Mouse (Mus musculus): ENCODE results near the gene Fam71e1.

The Fam71e1 gene

DNA sequence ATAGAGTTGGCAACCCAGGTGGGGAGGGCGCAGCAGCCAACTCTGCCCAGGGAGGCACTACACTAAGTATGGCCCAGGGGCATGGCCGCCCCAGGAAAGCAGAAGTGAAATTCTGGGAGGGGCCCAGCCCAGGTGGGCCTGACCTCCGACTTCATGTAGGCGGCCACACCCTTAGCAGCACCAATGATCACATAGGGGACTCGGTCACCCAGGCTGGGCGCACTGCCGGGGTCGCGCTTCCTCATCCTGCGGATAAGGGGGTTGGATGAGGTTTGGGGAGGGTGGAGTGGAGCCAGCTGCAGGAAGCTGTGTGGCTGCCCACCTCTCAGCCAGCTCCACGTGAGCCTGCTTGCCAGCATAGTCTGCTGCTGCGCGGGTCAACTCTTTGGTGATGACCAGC is 37.9 kb downstream of the Fam71e1 start:
- DNase-seq (ENCODE audit: low read depth, low spot score), result no peak

DNA sequence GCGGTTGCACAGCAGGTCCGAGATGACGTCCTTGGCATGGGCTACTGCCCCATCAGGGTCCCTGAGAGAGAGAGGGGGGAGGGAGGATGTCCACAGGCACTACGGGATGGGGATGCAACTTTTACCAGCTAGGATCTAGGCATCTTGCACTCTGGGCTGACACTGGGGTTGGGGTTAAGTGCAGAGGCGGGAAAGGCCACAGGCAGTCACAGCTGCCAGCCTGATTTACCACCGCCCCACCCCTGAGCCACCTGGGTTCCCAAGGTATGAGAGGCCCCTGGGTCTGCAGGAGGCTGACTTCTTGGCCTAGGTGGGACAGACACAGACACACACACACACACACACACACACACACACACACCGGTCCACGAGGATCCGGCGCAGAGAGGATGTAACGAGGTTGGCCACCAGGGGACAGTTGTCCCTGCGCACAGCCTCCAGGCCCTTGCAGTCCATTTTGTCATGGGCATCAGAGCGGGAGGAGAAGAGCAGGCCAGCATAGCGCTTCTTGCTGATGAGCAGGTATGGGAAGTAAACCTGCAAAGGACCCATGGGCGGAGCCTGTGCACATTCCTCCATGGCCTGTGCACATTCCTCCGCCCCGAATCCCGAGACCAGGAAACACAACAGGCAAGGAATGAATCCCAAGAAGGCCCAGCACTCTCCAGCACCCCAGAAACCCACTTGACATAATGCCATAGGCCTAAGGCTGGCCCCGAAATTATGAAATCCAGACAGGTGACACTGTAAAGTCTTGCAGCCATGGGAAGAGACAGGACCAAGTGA is 38.5 kb downstream of the Fam71e1 start:
- no peak for DNase-seq (ENCODE audit: low read depth, low spot score)

DNA sequence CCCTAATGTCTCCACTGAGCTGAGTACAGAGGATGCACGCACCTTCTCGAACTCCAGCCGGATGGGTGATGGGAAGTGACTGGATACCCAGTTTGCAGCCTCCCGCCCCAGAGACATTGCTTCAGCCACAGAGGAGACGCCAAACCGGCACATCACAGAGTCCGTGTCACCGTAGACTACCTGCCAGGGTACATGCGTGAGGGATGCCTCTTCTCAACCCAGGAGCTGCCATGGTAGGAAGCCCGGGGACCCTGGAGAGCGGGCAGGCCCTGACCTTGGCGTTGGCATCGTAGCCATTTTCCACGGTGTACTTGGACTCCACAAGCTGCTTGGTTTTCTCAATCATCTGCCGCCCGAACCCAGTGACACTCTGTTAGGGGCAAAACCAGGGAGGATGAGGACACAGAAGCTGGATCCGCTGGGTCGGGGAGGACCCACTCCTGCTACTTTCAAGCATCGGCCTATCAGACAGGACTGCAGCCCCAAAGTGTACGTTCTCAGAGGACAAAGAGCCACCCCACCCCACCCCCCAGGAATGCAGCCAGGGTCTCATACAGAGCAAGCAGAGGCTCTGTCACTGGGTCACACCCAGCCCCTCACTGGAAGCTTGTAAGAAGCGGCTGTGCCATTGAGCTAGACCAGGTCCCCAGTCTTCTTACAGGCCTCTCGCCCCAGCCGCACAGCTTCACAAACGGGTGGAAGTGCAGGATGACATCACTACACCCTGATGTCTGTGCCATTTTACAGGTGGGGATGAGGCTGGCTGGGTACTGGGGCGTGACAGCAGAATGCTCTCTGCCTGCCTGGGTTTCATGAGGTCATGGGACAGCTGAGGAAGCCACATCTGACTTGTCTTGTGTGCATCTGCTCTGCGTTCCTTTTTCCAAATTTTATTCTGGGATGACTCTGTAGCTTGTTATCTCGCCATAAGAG is 39.5 kb downstream of the Fam71e1 start:
- DNase-seq (ENCODE audit: low read depth, low spot score), result no peak

DNA sequence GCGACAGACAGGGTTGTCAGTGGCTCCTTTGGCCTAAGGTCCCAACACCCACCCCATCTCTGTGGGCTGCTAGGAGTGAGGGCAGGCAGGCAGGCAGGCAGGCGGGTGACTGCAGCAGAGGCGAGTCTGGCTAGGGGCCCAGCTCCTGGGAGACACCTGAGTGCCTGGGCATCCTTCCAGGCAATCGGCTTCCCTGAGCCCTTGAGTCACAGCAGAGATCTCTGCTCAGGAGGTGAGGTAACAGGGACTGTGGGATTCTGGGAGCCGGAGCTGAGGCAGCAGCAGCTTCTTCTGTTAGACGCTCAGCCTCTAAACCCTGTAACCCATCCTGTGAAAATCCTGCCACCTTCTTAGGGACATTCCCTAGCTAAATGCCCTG is 40.2 kb downstream of the Fam71e1 start:
- peak; percentile 95 for DNase-seq (ENCODE audit: low read depth, low spot score)

DNA sequence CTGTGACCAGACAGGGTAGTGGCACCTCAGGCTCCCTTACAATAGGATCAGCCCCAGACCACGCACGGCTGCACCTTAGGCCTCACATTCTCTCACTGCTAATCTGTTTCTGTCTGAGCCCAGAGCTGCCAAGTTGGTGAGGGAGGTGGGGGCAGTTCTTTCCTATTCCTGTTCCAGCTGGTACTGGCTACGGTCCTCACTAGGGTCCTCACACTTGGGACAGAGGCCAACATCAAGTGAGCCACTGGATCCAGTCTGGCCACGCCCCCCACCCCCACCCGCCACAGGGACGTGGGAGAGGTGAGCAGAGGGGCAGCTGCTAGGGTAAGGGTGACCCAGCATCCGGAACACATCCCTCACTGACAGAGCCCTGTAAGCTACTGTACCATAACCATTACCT is 40.6 kb downstream of the Fam71e1 start:
- no peak for DNase-seq (ENCODE audit: low read depth, low spot score)

DNA sequence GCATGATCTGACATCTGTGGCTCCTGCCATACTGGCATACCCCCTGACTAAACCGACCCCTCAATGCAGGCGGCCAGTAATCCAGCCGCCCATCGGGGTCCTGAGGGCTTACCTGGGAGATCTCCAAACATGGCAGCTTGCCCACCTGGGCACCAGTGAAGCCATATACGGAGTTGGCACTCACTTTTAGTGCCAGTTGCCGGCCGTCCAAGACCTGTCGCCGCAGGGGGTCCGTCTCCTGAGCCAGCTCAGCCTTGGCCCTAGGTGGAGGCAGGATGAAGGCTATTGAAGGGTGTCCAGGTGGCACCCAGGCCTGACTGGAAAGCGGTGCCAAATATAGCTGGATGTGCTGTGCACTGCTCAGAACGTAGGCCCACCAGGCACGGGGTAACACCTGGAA is 41.1 kb downstream of the Fam71e1 start:
- peak; percentile 37 for DNase-seq (ENCODE audit: low read depth, low spot score)

DNA sequence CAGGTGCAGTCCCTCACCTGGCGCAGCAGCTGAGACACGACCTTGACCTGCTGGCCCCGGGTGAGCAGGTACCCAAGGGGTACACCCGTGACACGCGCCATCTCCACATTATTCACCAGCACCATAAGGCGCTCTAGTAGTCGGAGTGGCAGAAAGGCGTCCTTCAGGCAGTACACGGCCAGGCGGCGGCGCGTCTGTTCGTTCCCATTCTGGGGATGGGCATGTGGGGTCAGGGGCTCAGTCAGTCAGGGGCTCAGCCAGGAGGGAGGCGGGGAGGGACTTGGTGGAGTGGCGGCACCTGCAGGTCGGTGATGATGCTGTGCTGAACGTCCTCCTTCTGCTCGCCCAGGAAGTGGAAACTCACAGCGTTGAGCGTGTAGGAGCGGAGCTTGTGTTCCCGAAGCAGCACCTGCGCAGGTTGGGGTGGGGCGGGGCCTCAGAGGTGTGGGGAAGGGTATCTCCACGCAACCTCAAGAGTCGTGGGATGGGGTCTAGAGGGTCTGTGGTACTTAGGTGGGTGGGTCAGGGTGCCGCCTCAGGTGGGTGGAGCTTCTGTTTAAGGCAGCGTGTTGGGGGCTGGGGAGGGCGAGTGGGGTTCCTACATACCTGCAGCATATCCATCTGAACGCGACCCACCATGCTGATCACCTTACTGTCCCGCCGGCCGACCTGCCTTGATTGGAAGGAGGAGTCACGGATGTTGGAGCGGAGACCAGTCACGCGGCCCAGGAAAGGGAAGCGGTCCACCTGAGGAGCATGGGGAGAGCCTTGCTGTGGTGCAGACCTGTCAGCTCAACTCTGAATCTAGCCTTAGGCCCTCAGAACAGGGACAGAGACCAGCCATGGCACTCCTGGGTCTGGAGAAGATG is 42.6 kb downstream of the Fam71e1 start:
- no peak for DNase-seq (ENCODE audit: low read depth, low spot score)

DNA sequence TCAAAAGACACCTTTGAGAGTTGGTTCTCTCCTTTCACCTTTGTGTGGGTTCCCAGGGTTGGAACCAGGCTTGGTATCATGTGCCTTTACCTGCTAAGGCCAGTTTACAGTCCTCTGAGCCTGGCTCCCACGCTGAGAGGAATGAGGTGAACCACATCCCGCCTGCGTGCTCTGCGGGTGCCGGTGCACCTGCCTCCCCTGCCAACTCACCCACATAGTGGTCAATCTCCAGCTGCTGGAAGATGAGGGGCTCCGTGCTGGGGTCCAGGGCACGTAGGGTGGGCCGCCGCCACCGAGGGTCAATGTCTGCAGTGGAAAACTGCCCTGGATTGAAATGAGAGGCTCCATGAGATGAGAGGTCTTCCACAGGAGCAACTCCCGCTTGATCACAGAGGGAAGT is 46.2 kb downstream of the Fam71e1 start:
- no peak for DNase-seq (ENCODE audit: low read depth, low spot score)

DNA sequence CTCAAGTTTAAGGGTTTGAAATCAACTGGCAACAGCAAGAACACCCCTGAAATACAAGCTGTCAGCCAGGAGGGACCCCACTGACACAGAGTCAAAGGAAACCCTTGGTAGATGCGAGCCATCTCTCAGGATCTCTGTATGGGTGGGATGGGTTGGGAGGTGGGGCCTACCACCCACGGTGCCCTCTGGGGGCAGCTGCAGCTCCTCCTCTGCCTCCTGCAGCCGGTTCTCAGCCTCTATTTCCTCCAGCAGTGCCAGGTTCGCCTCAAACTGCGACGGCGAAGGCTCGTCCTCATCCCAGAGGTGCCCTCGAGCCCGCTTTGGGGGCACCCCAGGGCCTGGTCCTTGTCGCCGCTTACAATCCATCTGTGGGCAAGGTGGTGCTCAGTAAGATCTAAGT is 46.7 kb downstream of the Fam71e1 start:
- no peak for DNase-seq (ENCODE audit: low read depth, low spot score)

DNA sequence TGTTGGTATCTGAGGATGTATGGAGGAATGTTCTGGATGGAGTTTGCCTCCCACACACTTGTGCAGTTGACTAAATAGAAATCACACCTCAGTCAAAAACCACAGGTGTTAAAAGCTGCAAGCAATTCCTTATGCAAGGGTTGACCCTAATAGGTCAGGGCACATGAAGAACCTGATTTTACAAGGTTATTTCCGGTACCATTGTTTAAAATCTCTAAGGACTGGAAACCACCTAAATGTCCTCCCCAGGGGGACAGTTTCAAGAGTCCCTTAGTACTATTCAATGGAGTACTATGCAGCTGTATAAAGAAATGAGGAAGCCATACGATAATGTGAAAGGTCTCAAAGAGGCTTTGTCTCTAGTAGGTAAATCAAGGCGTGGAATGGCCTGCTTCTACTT is 49.9 kb downstream of the Fam71e1 start:
- DNase-seq (ENCODE audit: low read depth, low spot score), result no peak

DNA sequence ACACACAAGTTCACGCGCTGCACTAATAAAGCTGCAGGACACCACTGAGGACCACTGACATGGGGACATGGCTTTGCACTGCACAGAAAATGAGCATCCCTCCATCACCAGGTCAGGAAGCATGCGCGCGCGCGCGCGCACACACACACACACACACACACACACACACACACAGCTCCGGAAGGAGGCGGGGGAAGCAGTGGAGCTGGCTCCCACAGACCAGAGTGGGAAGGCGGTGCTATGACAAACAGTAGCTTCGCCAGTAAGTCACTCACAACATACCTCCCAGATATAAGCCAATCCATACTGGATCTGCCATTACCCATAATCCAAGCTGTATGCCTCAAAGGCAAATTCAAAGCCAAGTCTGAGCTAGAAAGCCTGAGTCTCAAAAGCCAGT is 50.7 kb downstream of the Fam71e1 start:
- DNase-seq (ENCODE audit: low read depth, low spot score), result no peak

DNA sequence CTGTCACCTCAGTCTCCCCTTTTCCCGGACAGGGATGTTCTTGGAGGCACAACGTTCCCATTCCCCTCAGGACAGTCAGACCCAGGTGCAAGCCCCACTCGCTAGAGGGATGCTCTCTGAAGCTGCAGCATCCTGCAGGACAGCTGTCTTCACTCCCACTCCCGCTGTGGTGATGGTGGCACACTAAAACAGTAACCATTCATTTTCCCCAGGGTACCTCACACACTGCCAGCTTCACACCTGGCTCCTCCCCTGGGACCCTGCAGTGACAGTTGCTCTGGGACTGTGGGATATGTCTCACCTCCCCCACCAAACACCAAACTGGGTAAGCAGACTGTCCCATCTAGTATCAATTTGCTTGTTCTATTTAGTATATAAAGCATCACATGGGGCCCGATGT is 51.3 kb downstream of the Fam71e1 start:
- no peak for DNase-seq (ENCODE audit: low read depth, low spot score)

DNA sequence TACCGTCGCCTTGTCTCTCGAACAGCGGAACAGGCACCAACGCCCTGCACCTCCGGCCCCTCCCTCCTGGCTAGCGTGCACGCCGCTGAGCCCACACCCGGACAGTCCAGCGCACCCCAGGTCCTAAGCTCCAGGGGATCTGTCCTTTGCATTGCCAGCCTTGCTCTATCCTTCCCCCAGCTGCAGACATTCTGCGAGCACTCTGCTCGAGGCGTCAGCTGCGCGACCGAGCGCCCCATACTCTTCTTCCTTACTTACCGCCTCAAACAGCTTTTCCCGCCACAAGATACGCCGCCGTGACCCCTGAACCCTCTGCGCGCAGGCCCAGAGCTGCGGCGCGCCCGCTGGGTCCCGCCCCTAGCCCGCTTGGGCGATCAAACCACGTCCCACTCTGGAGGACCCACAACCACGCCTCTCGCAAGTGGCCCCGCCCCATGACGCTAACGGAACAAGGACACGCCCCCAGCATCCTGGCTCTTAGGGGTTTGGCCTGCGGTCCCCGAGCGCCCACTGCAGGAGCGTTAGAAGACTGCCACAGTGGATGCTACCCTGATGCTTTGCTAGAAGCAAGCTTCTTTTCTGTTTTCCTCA is 52.2 kb downstream of the Fam71e1 start, which contains the start of gene Pold1:
Gene Pold1, minus strand, starts transcription at position 353 of the 591 bp plus-strand sequence.
- DNase-seq (ENCODE audit: low read depth, low spot score), result peak; percentile 99

DNA sequence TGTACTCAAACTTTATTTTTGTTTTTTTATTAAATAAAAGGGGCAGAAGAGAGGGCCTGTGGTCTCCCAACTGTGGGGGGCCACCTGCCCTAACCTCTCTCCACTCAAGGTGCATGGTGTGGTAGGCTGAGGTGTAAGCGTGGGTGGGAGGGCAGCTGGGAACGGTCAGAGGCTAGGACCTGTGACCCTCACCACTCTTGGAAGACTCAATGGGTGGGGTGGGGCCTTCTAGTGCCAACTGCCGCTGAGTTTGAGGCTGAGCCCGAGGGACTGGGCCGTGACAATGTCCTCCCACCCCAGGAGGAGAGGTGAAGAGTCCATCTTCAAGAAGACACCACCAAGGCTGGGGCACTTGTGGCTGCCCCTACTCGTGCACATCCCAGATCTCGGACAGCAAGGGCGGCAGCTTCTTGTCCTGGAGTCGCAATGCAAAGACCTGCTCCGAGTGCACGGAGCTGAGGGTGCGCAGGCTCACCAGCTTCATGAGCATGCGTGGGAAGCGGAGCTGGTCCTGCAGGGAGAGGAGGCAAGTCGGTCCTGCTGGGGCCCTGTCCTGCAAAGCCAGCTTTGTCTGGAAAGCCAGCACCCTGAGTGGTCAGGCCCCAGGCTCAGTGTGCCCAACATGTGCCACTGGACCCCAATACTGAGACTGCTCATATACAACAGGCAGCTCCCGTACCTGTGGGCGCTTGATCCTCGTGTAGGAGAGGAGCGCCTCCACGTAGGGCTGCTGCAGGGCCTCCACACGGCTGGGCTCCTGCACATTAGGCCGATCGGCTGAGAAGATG is 53.4 kb downstream of the Fam71e1 start:
- no peak for DNase-seq (ENCODE audit: low read depth, low spot score)

DNA sequence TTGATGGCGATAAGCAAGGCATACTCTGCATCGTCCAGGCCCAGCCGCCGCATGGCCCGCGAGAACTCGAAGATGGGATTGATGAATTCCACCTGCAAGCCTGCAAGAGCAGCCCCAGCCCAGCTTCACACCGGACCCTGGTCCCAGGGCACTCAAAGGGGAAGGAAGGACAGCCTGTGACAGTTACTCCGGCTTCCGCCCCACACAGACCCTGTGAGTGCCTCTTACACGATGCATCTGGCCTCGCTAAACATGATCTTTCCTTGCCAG is 54.0 kb downstream of the Fam71e1 start:
- no peak for DNase-seq (ENCODE audit: low read depth, low spot score)
